Mouse (Mus musculus): ENCODE measurements at regions not wholly inside any gene's neighbourhood (a gene's known extent, or its start where the extent isn't known, plus 50 kb on each side); places are given as distances from the start of the nearest gene placed in this dataset.

- peaks cover 7% of the 10 kb centered on the region; the same call in 1 of the 2 replicates for H3K9me3 ChIP-seq
- no peaks in the 10 kb centered on the region for H3K36me3 ChIP-seq
- H3K4me3 ChIP-seq (replicated peaks), result no peak overlapping the region
- WGBS, result 94% methylated on average over 3 of the region's 3 CpGs
- H3K4me1 ChIP-seq (replicated peaks), result peaks cover 7% of the 10 kb centered on the region; the same call in 1 of the 2 replicates
- 0 out of 2 replicates have a peak, but pooled peaks have one; percentile 27 for ATAC-seq (ENCODE audit: insufficient number of reproducible peaks, insufficient read depth, low FRiP score, low TSS enrichment, low read depth)
- no peak overlapping the region for H3K27ac ChIP-seq
- H3K4me2 ChIP-seq, result no peak overlapping the region
- no peak overlapping the region for H3K9ac ChIP-seq (replicated peaks)
- no peaks in the 10 kb centered on the region for H3K27me3 ChIP-seq
Measured at GRCm38 (mm10) chr5:150866198-150866597, 86.2 kb upstream of the Kl start.

GRCm38 (mm10) chr5:150869954-150870353, 82.5 kb upstream of the Kl start:
- Histone ChIP-seq H3K4me2 (no peak overlapping the region), H3K9ac (replicated peaks) (no peak overlapping the region), H3K36me3 (no peaks in the 10 kb centered on the region), H3K4me1 (replicated peaks) (peaks cover 14% of the 10 kb centered on the region), H3K27ac (no peak overlapping the region), H3K4me3 (replicated peaks) (no peak overlapping the region), H3K27me3 (no peaks in the 10 kb centered on the region), H3K9me3 (peaks cover 7% of the 10 kb centered on the region; the same call in 1 of the 2 replicates)
- 79% methylated on average over 4 of the region's 4 CpGs for WGBS
- ATAC-seq (ENCODE audit: insufficient number of reproducible peaks, insufficient read depth, low FRiP score, low TSS enrichment, low read depth), result no peak

GRCm38 (mm10) chr5:150878805-150879204, 73.6 kb upstream of the Kl start:
- Histone ChIP-seq H3K27ac (peak overlapping the region; percentile 80), H3K36me3 (no peaks in the 10 kb centered on the region), H3K4me2 (no peak overlapping the region), H3K4me3 (replicated peaks) (no peak overlapping the region), H3K4me1 (replicated peaks) (peaks cover 24% of the 10 kb centered on the region), H3K9ac (replicated peaks) (no peak overlapping the region), H3K9me3 (peaks cover 13% of the 10 kb centered on the region), H3K27me3 (no peaks in the 10 kb centered on the region)
- WGBS, result 22% methylated on average over 4 of the region's 4 CpGs
- peak; percentile 53; the same call in 1 of the 2 replicates for ATAC-seq (ENCODE audit: insufficient number of reproducible peaks, insufficient read depth, low FRiP score, low TSS enrichment, low read depth)

- no peaks in the 10 kb centered on the region for H3K27me3 ChIP-seq
- peak; percentile 52; the same call in 1 of the 2 replicates for ATAC-seq (ENCODE audit: insufficient number of reproducible peaks, insufficient read depth, low FRiP score, low TSS enrichment, low read depth)
- no peaks in the 10 kb centered on the region for H3K36me3 ChIP-seq
- peak overlapping the region; percentile 59; the same call in 1 of the 2 replicates for H3K27ac ChIP-seq
- peaks cover 17% of the 10 kb centered on the region for H3K4me1 ChIP-seq (replicated peaks)
- H3K9me3 ChIP-seq, result peaks cover 13% of the 10 kb centered on the region
- WGBS, result 66% methylated on average over 2 of the region's 2 CpGs
- no peak overlapping the region for H3K9ac ChIP-seq (replicated peaks)
- H3K4me2 ChIP-seq, result no peak overlapping the region
- no peak overlapping the region for H3K4me3 ChIP-seq (replicated peaks)
Measured at GRCm38 (mm10) chr5:150883676-150884075, 68.7 kb upstream of the Kl start.

GRCm38 (mm10) chr5:150890086-150890485, 62.3 kb upstream of the Kl start:
- WGBS, result 80% methylated on average over 4 of the region's 4 CpGs
- Histone ChIP-seq H3K27me3 (no peaks in the 10 kb centered on the region), H3K4me2 (no peak overlapping the region), H3K4me3 (replicated peaks) (no peak overlapping the region), H3K9ac (replicated peaks) (no peak overlapping the region), H3K27ac (no peak overlapping the region), H3K4me1 (replicated peaks) (peaks cover 30% of the 10 kb centered on the region), H3K9me3 (no peaks in the 10 kb centered on the region), H3K36me3 (no peaks in the 10 kb centered on the region)
- no peak for ATAC-seq (ENCODE audit: insufficient number of reproducible peaks, insufficient read depth, low FRiP score, low TSS enrichment, low read depth)

GRCm38 (mm10) chr5:150891262-150891940, 61.0 kb upstream of the Kl start:
- H3K36me3 ChIP-seq, result no peaks in the 10 kb centered on the region
- H3K9ac ChIP-seq (replicated peaks), result no peak overlapping the region
- H3K27me3 ChIP-seq, result no peaks in the 10 kb centered on the region
- no peak overlapping the region for H3K4me2 ChIP-seq
- ATAC-seq (ENCODE audit: insufficient number of reproducible peaks, insufficient read depth, low FRiP score, low TSS enrichment, low read depth), result no peak
- 74% methylated on average over 7 of the region's 7 CpGs for WGBS
- no peak overlapping the region for H3K4me3 ChIP-seq (replicated peaks)
- H3K9me3 ChIP-seq, result no peaks in the 10 kb centered on the region
- no peak overlapping the region for H3K27ac ChIP-seq
- H3K4me1 ChIP-seq (replicated peaks), result peaks cover 38% of the 10 kb centered on the region

GRCm38 (mm10) chr5:150894049-150894738, 58.2 kb upstream of the Kl start:
- H3K27me3 ChIP-seq, result no peaks in the 10 kb centered on the region
- no peak overlapping the region for H3K4me2 ChIP-seq
- no peak for ATAC-seq (ENCODE audit: insufficient number of reproducible peaks, insufficient read depth, low FRiP score, low TSS enrichment, low read depth)
- WGBS, result 7% methylated on average over 3 of the region's 3 CpGs
- no peaks in the 10 kb centered on the region for H3K36me3 ChIP-seq
- H3K4me3 ChIP-seq (replicated peaks), result no peak overlapping the region
- H3K4me1 ChIP-seq (replicated peaks), result peaks cover 38% of the 10 kb centered on the region
- H3K9me3 ChIP-seq, result no peaks in the 10 kb centered on the region
- 0 out of 2 replicates have a peak overlapping the region, but pooled peaks have one; percentile 5 for H3K27ac ChIP-seq
- no peak overlapping the region for H3K9ac ChIP-seq (replicated peaks)

GRCm38 (mm10) chr5:150894739-150895085, 57.7 kb upstream of the Kl start:
- Histone ChIP-seq H3K4me2 (no peak overlapping the region), H3K4me3 (replicated peaks) (no peak overlapping the region), H3K27me3 (no peaks in the 10 kb centered on the region), H3K9ac (replicated peaks) (no peak overlapping the region), H3K27ac (no peak overlapping the region), H3K9me3 (no peaks in the 10 kb centered on the region), H3K4me1 (replicated peaks) (peaks cover 38% of the 10 kb centered on the region), H3K36me3 (no peaks in the 10 kb centered on the region)
- 42% methylated on average over 4 of the region's 4 CpGs for whole genome bisulfite sequencing
- ATAC-seq (ENCODE audit: insufficient number of reproducible peaks, insufficient read depth, low FRiP score, low TSS enrichment, low read depth), result no peak

- Histone ChIP-seq H3K27me3 (no peaks in the 10 kb centered on the region), H3K9me3 (peaks cover 4% of the 10 kb centered on the region; the same call in 1 of the 2 replicates), H3K27ac (no peak overlapping the region), H3K4me3 (replicated peaks) (no peak overlapping the region), H3K9ac (replicated peaks) (no peak overlapping the region), H3K4me1 (replicated peaks) (no peaks in the 10 kb centered on the region), H3K4me2 (no peak overlapping the region), H3K36me3 (no peaks in the 10 kb centered on the region)
- ATAC-seq (ENCODE audit: insufficient number of reproducible peaks, insufficient read depth, low FRiP score, low TSS enrichment, low read depth), result no peak
- WGBS, result 82% methylated on average over 3 of the region's 3 CpGs
Measured at GRCm38 (mm10) chr5:150901661-150902060, 50.7 kb upstream of the Kl start.

Data from limb, embryonic 12.5 days (tissue).